Mouse (Mus musculus) layer of hippocampus, postnatal 25 days (tissue): ENCODE measurements around the gene Il9r. TPM values are rescaled to one million over a fixed set of nuclear protein-coding genes. Genes with fewer than 3 reads are reported as not detected.
"Not testable (repeated sequence)": the region's sequence is repeated elsewhere in the genome, so short reads cannot be mapped to it uniquely, and the experiment has no call there.

Experiments used
- DNase-seq, 2 experiments: peaks; one replicate each; pipeline ENCODE4 v3.0.0; 2022; ENCODE audit warnings: mixed read lengths in 2 of 2, low spot score in 1 of 2; ENCODE audit errors: extremely low spot score in 1 of 2
- total RNA-seq, 2 experiments: library from RNA; stranded (reverse); gene quantifications; 2 replicates each; pipeline ENCODE4 v1.2.3; 2021

Il9r gene
- total RNA-seq, 2 experiments from 2014 or later: not detected

DNA sequence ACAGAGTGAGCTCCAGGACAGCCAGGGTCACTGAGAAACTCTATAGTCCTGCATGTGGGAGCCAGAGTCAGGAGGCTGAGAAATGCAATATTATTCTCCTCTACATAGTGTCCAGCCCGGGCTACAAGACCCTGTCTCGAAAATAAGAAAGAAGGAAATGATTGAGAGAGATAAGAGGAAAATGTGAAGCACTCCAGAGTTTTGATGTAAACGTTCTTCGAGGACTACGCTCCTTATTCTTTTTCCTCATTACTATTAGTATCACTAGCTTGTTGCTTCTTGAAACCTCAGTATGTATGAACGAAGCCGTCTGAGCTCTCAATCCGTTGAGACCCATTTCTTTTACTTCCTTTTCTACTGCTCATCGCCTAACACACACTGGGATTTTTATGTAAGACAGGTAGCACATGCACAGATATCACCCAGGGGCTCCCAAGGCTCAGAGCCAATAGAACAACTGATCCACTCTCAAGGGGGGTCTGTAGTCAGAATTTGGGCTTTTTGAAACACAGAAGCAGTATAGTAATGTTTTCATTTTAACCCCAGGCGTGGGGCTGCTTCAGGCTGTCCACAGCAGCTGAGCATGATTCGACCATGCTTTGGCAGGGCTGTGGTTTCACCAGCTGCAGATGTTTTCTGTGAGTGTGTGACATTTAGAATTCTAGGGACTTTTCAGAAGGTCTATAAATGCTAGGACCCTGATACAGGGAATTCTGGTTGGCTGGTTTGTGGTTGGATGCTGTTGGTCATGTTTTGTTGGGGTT lies 2.0 kb upstream of the Il9r start:
- DNase-seq: no peak

DNA sequence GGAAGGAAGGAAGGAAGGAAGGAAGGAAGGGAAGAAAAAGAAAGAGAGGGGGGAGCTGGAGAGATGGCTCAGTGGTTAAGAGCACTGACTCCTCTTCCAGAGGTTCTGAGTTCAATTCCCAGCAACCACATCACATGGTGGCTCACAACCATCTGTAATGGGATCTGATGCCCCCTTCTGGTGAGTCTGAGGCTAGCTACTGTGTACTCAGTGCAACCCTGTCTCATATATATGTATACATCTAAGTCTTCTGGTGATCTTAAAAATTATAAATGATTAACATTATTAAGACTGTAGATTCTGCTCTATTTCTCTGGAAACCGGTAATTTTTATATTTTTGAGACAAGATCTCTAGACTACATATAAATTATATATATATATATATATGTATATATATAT lies 913 bp upstream of the Il9r start:
- DNase-seq: not testable (repeated sequence)

DNA sequence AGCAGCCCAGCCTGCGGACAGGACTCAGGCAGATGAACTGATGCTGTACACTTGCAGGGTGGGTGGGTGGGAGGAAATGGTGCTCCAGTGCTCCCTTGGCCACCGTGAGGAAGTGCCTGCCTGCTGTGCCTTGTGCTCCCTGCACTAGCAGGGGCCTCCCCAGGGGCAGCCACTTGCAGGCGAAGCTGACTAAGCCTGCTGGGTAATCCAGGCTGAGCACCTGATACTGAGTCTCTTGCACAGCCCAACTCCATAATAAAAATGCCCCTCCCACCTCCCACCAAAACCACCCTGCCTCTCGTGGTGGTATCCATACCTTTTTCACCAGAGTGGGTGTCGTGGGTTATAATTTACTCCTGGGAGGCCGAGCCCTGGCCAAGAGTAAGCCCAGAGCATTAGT lies 849 bp downstream of the Il9r start:
- no peak for DNase-seq

DNA sequence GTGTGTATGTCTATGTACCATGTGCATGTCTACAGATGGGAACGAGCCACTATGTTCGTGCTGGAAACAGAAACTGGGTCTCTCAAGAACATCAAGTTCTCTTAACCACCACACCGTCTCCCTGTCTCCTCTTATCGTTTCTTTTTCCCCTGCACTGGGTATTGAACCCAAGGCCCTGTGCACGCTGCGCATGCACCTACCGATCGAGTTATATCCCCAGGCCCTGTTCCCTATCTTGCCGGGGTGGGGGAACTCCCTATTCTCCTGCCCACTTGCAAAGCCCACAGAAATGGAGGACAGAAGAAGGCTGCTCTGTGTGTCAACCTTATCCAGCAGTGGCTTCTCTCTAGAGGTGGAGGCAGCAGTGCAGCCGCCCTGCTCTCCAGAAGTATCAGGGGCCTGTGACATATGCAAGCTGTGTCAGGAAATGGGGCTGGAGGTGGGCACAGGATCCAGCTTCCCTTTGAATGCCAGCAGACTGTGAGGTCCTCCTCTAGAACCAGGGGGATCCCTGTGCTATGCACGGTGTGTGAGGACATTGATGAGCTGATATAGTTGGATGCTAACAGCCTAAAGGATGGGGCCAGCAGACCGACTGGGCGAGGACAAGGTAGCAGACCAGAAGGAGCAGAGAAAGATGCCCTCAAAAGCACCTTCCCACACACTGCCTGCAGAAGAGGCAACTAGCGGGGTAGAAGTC lies 1.7 kb downstream of the Il9r start:
- no peak for DNase-seq

DNA sequence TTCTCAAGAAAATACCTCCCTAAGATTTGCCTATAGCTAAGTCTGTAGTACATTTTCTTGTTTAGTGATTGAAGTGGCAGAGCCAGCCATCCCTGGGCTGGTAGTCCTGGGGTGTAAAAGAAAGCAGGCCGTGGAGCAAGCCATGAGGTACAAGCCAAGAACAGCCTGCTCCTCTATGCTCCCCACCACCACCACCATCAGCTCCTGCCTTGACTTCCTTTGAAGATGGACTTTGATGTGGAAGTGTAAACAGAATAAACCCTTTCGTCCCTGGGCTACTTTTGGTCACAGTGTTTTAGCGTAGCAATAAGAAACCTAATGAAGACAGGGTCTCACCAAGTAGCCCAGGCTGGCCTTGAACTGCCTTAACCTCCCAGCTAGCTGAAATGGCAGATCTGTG lies 2.3 kb downstream of the Il9r start:
- no peak for DNase-seq

DNA sequence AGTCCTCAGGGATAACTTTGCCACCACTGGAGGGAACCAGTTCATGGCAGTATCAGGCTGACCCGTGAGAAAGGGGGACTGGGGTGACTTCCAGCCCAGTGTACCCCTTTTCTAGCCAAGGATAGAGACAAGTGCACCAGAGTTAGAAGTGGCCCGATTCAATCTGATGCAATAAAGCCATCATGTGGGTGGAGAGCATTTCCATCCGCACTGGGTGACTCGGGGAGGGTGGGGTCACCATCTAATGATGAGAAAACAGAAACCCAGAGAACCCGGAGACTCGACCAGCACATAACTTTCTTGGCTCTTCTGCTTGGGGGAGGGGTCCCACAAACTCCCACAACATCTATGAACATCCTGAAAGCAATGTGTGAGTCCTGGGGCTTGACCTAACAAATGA lies 3.4 kb downstream of the Il9r start:
- no peak for DNase-seq

DNA sequence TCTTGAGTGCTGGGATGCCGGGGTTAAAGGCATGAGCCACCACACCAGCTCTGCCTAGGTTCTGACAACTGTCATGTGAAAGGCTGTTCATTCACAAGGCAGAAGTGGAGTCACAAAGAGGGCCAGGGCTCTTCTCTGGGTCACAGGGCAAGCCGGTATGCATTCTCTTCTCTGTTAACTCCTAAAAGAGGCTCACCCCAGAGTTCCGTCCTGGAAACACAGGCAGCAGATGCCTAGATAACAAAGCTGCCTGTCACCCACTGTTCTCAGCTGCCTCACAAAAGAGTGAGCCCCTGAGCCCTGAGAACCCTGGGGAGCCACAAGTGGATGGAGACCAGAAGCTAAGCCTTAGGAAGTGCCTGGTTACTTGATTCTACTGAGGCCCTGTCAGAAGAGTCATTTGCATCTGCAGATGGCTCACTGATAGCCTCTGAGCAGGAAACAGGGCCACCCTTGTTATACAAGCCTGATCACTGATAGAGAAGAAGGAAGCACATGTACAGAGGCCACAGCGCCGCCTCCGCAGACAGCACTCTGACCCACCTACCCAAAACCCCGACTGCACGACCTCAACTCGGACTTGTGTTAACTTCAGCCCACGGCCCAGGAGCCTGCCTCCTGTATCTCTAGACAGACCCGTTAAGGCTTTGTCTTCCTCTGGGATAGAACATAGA lies 4.1 kb downstream of the Il9r start:
- no peak for DNase-seq

DNA sequence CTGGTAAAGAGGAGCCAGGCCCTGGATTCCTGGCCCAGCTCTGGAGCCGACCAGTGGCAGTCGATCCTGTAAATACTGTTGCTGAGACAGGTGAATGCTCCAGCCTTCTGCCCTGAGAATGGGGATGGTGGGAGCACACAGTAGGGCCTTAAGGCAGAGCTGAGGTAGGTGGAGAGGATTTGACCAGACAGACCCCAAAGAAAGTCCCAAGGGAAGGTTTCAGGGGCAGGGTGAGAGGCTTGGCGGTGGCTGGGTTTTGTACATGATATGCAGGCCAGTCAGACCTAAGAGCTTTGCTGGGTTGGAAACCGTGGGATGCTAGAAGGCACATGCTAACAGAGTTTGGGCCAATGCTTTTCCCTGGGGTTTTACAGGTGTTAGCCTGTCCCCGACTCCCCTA lies 5.5 kb downstream of the Il9r start:
- no peak for DNase-seq

DNA sequence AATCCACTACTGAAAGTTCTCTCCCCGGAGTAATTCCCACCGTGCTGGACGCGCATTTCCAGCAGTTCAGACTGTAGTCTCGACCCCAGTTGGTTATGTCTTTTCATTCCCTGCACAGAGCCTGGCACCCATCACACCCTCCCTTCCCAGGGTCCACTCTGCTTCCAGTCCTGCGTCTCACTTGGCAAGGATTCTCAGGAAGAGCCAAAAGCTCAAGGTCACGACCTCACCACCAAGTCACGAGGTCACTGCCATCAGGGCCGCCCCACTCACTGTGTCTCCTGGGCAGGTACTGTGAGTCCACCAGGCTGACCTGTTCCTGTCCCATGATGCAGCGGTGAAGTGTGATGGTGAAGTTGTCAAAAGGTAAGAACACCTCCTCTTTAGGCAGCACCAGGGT lies 6.0 kb downstream of the Il9r start:
- DNase-seq: no peak

DNA sequence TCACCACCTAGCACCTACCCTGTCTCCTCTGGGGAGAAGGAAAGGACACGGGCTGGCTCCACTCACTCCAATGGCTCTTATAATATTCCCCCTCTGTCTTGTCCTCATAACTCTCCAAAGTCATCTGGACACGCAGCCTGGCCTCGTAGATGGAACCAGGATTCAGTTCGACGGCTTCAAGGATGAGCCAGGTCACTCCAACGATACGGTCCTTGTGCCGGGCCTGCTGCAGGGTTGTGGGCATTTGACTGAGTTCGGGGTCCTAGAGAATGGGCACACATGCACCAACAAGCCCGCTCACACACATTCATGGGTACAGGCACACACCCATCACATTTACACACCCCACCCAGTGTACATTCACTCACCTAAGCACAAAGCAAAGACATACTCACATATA lies 6.9 kb downstream of the Il9r start:
- no peak for DNase-seq

DNA sequence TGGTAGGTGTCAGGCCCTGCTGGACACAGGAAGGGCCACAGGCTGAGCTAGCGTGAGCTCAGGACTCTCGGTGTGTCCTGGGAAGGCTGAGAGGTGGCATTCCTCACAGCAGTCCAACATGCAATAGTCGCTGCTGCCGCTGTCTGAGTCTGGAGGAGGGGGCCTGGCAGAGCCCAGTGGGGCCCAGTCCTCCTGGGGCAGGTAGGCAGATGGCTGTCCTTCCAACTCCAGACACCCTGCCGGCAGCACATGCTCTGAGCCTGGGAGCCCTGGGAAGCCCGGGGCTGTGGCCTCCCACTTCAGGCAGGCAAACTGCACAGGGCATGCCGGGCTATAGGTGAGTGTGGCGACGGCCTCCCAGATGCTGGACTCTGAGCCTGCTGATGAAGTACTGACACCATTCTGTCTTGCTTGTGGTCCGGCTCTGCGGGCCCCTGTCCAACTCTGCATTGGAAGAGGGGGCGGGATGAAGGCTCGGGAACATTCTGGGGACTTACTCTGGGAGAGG lies 9.4 kb downstream of the Il9r start:
- DNase-seq: no peak

DNA sequence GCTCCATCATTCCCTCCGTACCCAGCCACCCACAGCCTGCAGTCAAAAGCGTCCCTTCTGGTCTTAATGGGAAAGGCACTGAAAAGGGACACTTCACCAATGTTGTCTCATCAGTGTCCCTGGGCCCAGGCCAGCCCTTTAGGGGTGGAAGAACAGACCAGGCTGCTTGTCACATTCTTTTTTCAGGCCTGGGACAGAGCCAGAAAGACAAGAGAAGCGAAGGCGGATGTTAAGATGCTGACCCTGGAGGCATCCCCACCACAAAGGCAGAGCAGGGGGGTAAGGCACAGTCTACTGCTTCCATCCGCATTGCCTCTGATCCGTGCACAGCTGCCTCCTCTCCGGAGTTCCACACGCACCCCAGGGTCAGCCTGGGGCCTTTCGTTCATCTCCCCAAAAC lies 10.0 kb downstream of the Il9r start:
- DNase-seq: no peak

DNA sequence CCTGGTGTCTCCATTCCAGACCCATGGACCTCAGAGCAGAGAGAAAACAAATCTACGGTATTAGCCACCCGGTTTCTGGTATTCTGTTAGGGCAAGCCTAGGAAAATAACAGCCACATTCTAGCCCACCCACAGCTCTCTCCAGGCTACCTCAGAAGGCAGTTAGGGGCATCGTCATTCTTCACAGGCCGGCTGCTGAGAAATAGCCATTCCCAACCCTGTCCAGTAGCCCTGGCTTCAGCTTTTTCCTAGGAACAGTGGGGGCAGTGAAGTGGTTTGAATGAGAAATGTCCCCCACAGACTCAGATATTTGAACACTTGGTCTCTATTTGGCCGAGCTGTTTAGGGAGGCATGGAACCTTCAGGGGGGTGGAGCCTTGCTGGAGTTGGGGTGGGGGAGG lies 10.6 kb downstream of the Il9r start:
- no peak for DNase-seq

DNA sequence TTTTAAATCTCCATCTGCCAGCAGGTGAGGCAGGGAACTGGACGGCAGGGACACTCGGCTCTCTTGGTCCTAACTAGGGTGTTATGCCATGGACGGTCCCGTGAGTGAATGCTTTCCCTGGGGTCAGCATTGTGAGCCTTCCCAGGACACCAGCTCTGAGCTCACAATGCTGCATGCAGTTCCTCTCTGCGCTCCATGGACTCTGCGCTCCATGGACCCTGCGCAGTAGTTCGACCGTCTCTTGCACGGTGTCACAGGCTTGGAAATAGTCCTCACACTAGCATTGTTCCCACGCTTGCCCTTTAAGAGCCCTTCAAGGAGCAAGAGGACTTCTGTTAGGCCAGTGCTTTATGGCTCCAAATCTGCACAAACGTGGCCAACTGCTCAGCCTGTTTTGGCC lies 11.2 kb downstream of the Il9r start:
- no peak for DNase-seq

DNA sequence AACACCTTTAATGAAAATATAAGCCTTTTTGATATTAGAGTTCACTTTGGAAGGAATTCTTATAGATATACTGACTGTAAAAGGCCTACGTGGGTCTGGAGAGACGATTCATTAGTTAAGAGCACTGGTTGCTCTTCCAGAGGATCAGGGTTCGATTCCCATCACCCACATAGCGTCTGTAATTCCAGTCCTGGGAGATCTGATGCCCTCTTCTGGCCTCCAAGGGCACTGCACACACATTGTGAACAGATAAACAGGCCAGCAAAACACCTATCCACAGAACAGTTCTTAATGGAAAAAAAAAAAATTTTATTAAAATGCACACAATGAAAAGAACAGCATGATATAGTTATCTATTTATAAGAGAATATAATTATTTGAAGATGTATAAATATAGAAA lies 12.8 kb downstream of the Il9r start:
- DNase-seq: no peak

DNA sequence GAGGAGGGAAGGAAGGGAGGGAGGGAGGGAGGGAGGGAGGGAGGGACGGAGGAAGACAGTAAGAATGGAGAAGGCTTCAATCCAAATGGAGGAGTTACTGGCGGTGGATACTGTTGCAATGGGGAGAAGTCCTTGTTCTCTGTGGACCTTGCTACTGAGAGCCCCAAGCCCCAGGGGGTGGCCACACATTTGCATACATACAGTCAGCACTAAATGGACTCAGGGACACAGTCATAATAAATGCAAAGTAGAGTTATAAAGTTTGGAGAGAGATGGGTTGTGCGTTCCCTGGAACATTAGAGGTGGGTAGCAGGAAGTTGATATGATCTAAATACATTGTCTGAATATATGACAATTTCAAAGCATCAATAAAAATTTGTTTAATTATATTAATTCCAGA lies 14.0 kb downstream of the Il9r start:
- no peak for DNase-seq

DNA sequence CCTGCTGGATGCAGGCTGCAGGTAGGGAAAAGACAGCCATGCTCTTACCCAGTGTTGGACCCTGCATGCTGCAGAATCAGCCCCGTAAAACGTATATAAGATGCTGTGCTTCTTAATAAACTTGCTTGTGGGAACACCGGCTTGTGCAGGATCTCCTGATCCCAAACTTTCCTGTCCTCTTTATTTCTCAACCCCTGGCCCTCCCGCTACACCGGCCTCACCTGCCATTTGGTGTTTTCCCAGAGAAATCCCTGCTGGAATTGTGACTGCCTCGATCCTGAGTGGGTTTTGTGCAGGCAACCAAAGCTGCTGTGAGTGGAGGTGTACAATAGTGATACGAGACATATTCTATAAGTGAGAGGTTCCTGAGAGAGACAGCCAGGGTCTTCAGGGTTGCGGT lies 15.6 kb downstream of the Il9r start:
- no peak for DNase-seq

DNA sequence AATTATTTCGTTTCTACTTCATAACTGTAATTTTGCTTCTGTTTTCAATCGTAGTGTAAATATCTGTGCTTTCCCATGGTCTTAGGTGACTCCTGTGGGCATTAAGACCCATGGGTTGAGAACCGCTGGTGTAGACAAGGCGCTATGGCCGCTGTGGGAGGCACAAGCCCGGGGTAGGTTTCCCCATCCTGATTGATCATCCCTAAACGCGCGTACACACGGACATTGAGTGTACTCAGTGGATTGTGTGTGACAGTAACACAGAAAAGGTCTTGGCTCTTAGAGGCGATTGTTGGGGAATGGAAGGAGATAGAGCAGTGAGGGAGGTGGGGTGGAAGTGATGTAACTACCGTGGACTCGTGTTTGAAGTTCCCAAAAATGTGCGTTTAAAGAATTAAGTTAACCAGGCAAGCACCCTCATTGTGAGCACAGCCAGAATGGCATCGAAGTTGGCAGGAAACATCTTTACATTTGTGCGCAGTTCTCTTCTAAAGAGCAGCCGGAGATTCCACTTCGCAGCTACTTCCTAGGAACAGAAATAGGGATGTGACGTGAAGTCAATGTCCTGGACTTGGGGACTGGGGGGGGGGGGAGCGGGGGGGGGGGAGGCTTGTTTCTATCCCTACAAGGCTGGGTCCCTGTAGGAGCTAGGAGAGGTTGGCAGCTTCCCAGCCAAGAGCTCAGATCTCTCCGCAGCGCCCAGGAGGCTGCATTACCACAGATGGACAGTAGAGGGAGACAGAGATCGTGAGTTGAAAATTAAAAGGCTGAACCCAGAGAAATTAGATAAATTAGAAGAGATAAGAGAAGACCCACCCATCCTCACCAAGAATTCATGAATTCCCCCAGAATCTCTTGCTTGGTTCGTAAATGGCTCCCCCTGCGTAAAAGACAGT lies 17.9 kb downstream of the Il9r start:
- peak; percentile 88 to 98 for DNase-seq

DNA sequence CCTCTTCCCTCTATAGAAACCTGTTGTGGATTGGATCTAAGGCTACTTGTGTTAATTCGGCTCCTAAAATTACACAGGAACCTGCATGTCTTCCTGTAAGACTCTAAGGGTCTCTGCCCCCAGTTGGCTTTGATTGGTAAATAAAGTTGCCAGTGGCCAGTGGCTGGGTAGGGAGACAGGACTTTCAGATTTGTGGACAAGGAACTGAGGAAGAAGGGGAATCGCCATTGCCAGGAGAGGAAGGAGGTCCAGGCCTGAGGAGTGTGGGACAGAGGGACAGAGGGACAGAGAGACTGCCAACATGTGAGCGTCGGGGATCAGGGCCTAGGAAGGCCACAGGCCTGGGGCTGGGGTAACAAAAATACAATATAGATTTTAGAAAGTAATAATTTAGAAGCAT lies 18.8 kb downstream of the Il9r start:
- DNase-seq: no peak

DNA sequence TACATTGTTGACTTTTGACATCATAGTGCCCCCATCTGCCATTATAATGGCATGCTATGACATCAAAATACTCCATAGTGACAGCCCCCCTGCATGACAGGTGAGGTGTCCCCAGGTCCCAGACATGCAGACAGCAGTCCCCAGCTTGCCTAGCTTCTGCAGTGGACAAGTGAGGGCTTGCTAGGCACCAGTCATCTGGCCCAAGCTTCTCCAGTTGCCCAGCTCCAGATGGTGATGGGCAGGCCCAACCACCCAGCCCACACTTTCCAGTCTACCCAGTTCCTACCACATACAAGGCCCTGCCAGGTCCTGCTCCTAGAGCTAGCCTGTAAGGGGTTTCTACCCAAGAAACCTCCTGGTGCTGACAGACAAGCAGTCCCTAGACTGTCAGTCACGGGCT lies 21.6 kb downstream of the Il9r start:
- DNase-seq: no peak

DNA sequence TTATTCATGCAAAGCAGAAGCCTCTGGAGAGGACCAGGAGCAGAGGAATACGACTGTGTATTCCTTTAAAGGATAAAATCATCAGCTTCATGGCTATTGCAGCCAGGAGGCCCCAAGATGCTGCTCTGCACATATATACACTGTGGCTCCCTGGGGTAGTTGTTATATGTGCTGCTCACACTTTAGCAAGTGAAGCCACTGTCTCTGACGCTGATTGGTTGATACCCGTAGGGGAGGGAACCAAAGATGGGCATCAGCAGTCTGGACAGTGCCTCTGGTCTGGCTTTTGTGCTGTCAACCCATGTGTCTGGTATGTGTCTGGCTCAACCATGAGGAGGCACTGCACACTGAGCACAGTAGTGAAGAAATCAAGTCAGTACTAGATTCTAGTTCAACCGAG lies 33.4 kb downstream of the Il9r start:
- no peak for DNase-seq
